Mouse (Mus musculus) forebrain, embryonic 13.5 days (tissue): Measurements from ENCODE around the gene Kcnj14. TPM values are rescaled to one million over a fixed set of nuclear protein-coding genes. Genes with fewer than 3 reads are reported as not detected.

Experiments used
- ATAC-seq: fragments of 200-750 bp; cut with Nextera tagmentation; 2 replicates; pipeline ENCODE4 v1.8.0; 2017
- H3K27ac ChIP-seq: fragments of 300-500 bp; sonication (generic); 2 replicates; pipeline ENCODE4 v1.5.1; 2015; ENCODE audit warnings: inconsistent platforms, mild to moderate bottlenecking, moderate library complexity
- H3K27me3 ChIP-seq: fragments of 300-500 bp; sonication (generic); 2 replicates; pipeline ENCODE4 v1.6.1; 2015; ENCODE audit warnings: mild to moderate bottlenecking, inconsistent platforms
- H3K36me3 ChIP-seq: fragments of 300-500 bp; sonication (generic); 2 replicates; pipeline ENCODE4 v1.6.1; 2015; ENCODE audit warnings: mild to moderate bottlenecking, inconsistent platforms; ENCODE audit not compliant: poor library complexity, severe bottlenecking
- H3K4me1 ChIP-seq: fragments of 300-500 bp; sonication (generic); 2 replicates; pipeline ENCODE4 v1.6.1; 2015; ENCODE audit warnings: inconsistent platforms
- H3K4me2 ChIP-seq: fragments of 300-500 bp; sonication (generic); 2 replicates; pipeline ENCODE4 v1.6.1; 2015; ENCODE audit warnings: inconsistent platforms, mild to moderate bottlenecking, moderate library complexity
- H3K4me3 ChIP-seq: fragments of 300-500 bp; sonication (generic); 2 replicates; pipeline ENCODE4 v1.5.1; 2015; ENCODE audit warnings: mild to moderate bottlenecking, inconsistent platforms
- H3K9ac ChIP-seq: fragments of 300-500 bp; sonication (generic); 2 replicates; pipeline ENCODE4 v1.6.1; 2015; ENCODE audit warnings: mild to moderate bottlenecking, inconsistent platforms
- H3K9me3 ChIP-seq: fragments of 300-500 bp; sonication (generic); replicated peaks from 2 replicates; pipeline ENCODE4 v1.6.1; 2016; ENCODE audit warnings: inconsistent platforms
- WGBS: fragments of 180-500 bp; shearing (Covaris S2); methylation state at CpG from one replicate; pipeline ENCODE4 v1.1.7; 2015; 5-methylcytosine and 5-hydroxymethylcytosine counted together
- polyA plus RNA-seq: library from polyadenylated mRNA; unstranded; fragments of >200 nt; fragmentation: Nextera tagmentation; extraction: Ambion mirVana; gene quantifications from 2 replicates; pipeline ENCODE4 v1.2.1, GENCODE M21; 2015

The Kcnj14 gene
- polyA plus RNA-seq, 1 experiment from 2014 or later: 0.49 TPM

DNA sequence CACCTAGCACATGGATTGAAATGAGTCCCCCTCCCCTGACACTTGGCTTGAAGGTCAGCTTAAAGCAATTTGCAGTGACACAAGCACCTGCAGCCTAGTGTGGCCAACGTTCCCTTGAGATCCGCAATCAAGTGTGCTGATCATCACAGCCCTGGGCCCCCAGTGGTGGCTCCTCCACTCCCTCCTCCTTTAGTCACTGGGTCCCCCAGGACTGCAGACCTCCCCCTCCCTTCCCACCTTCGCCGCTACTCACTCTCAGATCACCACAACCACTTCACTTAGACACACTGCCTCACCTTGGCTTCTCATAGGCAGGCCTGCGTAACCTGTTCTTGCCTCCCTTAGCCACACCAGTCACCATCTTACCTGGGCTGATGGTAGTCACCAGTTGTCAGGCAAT, 18.6 kb downstream of the Kcnj14 start:
- no peak overlapping the region for H3K4me2 ChIP-seq
- no peak for ATAC-seq
- 68% methylated on average over 5 of the region's 5 CpGs for WGBS
- no peaks in the 10 kb centered on the region for H3K9me3 ChIP-seq
- no peak overlapping the region for H3K27ac ChIP-seq
- peaks cover 87% of the 10 kb centered on the region for H3K36me3 ChIP-seq
- H3K4me3 ChIP-seq: no peak overlapping the region
- H3K4me1 ChIP-seq: peaks cover 5% of the 10 kb centered on the region; the same call in 1 of the 2 replicates
- no peak overlapping the region for H3K9ac ChIP-seq
- no peaks in the 10 kb centered on the region for H3K27me3 ChIP-seq

- peaks cover 80% of the 10 kb centered on the region for H3K36me3 ChIP-seq
These were observed 22.0 kb downstream of the Kcnj14 start for GRCm38 (mm10) chr7:45802551-45802950.

GRCm38 (mm10) chr7:45801348-45801747, 23.2 kb downstream of the Kcnj14 start:
- no peak overlapping the region for H3K27ac ChIP-seq

More at GRCm38 (mm10) chr7:45802551-45802950, 22.0 kb downstream of the Kcnj14 start:
- peaks cover 19% of the 10 kb centered on the region for H3K4me1 ChIP-seq
- ATAC-seq: no peak
- 95% methylated on average over 6 of the region's 6 CpGs for WGBS
- no peak overlapping the region for H3K4me3 ChIP-seq
- no peak overlapping the region for H3K9ac ChIP-seq
- H3K4me2 ChIP-seq: no peak overlapping the region
- H3K27me3 ChIP-seq: peaks cover 15% of the 10 kb centered on the region
- no peak overlapping the region for H3K27ac ChIP-seq
- H3K9me3 ChIP-seq: no peaks in the 10 kb centered on the region

DNA sequence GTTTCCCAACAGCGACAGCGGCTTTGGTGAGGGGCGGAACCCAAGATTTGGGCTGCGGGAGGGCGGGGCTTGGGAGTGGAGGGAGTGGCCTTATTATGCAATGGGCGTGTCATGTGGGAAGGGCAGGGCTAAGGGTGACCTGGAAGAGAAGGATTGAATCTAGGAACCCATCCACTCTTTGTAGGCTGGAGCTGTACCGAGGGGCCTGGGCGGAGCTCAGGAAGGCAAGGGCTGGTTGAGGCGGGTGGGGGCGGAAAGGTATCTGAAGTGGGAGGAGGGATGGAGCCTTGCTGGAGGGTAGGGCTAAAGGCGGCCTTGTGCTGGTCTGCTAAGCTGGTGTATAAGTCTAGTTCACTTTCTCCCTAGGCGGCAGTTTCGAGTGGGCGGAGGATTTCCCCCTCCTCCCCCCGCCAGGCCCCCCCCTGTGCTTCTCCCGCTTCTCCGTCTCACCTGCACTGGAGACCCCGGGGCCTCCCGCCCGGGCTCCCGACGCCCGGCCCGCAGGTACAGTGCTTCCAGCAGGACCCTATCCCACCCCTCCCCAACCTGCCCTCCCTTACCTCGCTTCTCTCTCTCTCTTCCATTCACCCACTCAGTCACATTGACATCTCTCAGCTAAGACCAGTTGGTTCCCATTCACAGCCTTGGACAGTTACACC, 23.9 kb downstream of the Kcnj14 start:
- H3K27ac ChIP-seq: no peak overlapping the region
- H3K4me1 ChIP-seq: peaks cover 27% of the 10 kb centered on the region
- H3K36me3 ChIP-seq: peaks cover 80% of the 10 kb centered on the region
- H3K4me2 ChIP-seq: no peak overlapping the region; the same call in 1 of the 2 replicates
- H3K9me3 ChIP-seq: no peaks in the 10 kb centered on the region
- ATAC-seq: no peak
- H3K27me3 ChIP-seq: peaks cover 33% of the 10 kb centered on the region
- H3K9ac ChIP-seq: no peak overlapping the region
- H3K4me3 ChIP-seq: no peak overlapping the region
- 27% methylated on average over 20 of the region's 25 CpGs for WGBS

More at GRCm38 (mm10) chr7:45801348-45801747, 23.2 kb downstream of the Kcnj14 start:
- Histone ChIP-seq H3K27me3 (peaks cover 26% of the 10 kb centered on the region), H3K9ac (no peak overlapping the region), H3K4me3 (no peak overlapping the region), H3K4me1 (peaks cover 27% of the 10 kb centered on the region), H3K36me3 (peaks cover 80% of the 10 kb centered on the region), H3K4me2 (no peak overlapping the region; the same call in 1 of the 2 replicates), H3K9me3 (no peaks in the 10 kb centered on the region)
- WGBS: 4% methylated on average over 12 of the region's 12 CpGs
- peak; percentile 55 for ATAC-seq

GRCm38 (mm10) chr7:45800001-45800400, 24.6 kb downstream of the Kcnj14 start:
- Histone ChIP-seq H3K4me3 (no peak overlapping the region), H3K4me1 (peaks cover 27% of the 10 kb centered on the region), H3K27ac (no peak overlapping the region), H3K4me2 (no peak overlapping the region), H3K36me3 (peaks cover 83% of the 10 kb centered on the region), H3K9ac (no peak overlapping the region), H3K27me3 (peaks cover 39% of the 10 kb centered on the region), H3K9me3 (no peaks in the 10 kb centered on the region)
- ATAC-seq: no peak
- 46% methylated on average over 7 of the region's 7 CpGs for WGBS

GRCm38 (mm10) chr7:45798931-45799330, 25.7 kb downstream of the Kcnj14 start:
- H3K4me1 ChIP-seq: peaks cover 27% of the 10 kb centered on the region
- H3K27ac ChIP-seq: no peak overlapping the region
- 51% methylated on average over 7 of the region's 7 CpGs for WGBS
- peaks cover 39% of the 10 kb centered on the region for H3K27me3 ChIP-seq
- no peak for ATAC-seq
- peaks cover 90% of the 10 kb centered on the region for H3K36me3 ChIP-seq
- peak overlapping the region; percentile 64; the same call in 1 of the 2 replicates for H3K9ac ChIP-seq
- no peak overlapping the region for H3K4me3 ChIP-seq
- H3K4me2 ChIP-seq: peak overlapping the region; percentile 65
- H3K9me3 ChIP-seq: no peaks in the 10 kb centered on the region

DNA sequence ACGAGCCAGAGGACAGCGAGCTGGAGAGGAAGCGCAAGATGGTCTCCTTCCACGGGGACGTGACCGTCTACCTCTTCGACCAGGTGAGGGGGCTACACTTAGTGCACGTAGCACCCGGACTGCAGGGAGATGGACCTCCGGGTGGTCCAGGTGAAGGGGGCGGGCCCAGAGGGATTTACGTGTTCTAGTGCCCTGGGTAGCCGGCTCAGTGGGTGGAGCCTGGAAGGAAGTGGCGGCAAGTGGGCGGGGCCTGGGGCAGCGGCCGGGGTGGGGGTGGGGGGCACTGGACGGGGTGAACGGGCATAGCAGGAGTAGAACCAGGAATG, 26.1 kb downstream of the Kcnj14 start:
- H3K27me3 ChIP-seq: peaks cover 39% of the 10 kb centered on the region
- WGBS: 1% methylated on average over 18 of the region's 19 CpGs
- H3K4me1 ChIP-seq: peaks cover 27% of the 10 kb centered on the region
- H3K4me2 ChIP-seq: peak overlapping the region; percentile 65
- no peaks in the 10 kb centered on the region for H3K9me3 ChIP-seq
- H3K36me3 ChIP-seq: peaks cover 90% of the 10 kb centered on the region
- peak overlapping the region; percentile 64 for H3K9ac ChIP-seq
- H3K27ac ChIP-seq: no peak overlapping the region
- no peak for ATAC-seq
- peak overlapping the region; percentile 35 for H3K4me3 ChIP-seq

- Histone ChIP-seq H3K9me3 (no peaks in the 10 kb centered on the region), H3K4me3 (peak overlapping the region; percentile 35), H3K4me2 (peak overlapping the region; percentile 65), H3K27me3 (peaks cover 39% of the 10 kb centered on the region), H3K4me1 (peaks cover 27% of the 10 kb centered on the region), H3K9ac (peak overlapping the region; percentile 64), H3K27ac (no peak overlapping the region), H3K36me3 (peaks cover 90% of the 10 kb centered on the region)
- ATAC-seq: no peak
- 3% methylated on average over 54 of the region's 60 CpGs for WGBS
These were observed 26.7 kb downstream of the Kcnj14 start for GRCm38 (mm10) chr7:45797661-45798510.

DNA sequence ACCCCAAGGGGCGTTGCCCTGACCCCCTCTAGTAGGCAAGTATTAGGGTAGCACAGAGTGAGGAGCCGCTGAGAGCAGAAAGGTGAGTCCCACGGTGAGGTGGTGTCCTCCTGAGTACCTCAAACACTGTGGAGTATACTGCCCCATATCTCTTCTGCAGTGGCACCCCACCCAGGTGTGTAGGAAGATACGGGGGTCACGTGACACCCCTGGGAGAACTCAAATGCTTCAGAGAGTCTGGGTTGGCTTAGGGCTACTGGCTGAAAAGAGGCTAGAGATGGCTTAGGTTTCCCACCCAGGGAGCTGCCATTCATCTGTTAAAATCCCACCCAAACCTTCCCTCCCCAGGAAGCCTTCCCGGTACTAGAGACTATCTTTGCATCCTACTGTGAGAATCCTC, 27.6 kb downstream of the Kcnj14 start:
- WGBS: 42% methylated on average over 6 of the region's 6 CpGs
- Histone ChIP-seq H3K27ac (no peak overlapping the region), H3K4me1 (peaks cover 27% of the 10 kb centered on the region), H3K4me2 (peak overlapping the region; percentile 65), H3K4me3 (no peak overlapping the region), H3K36me3 (peaks cover 90% of the 10 kb centered on the region), H3K9ac (peak overlapping the region; percentile 64), H3K9me3 (no peaks in the 10 kb centered on the region), H3K27me3 (peaks cover 39% of the 10 kb centered on the region)
- no peak for ATAC-seq

DNA sequence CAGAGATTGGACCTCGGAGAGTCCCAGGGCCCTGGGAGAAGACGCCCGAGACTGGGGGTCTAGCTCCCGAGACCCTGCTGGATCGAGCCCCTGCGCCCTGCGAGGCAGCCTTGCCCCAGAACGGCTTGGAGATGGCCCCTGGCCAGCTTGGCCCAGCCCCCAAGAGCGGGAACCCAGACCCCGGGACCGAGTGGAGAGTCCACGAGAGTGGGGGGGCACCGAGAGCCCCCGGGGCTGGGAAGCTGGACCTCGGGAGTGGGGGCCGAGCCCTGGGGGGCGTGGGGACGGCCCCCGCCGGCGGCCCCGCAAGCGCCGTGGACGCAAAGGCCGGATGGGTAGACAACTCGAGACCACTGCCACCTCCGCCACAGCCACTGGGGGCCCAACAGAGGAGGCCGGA, 29.6 kb downstream of the Kcnj14 start:
- no peak overlapping the region for H3K4me2 ChIP-seq
- peaks cover 20% of the 10 kb centered on the region for H3K4me1 ChIP-seq
- WGBS: 93% methylated on average over 29 of the region's 29 CpGs
- H3K9ac ChIP-seq: no peak overlapping the region
- H3K36me3 ChIP-seq: peaks cover 94% of the 10 kb centered on the region
- ATAC-seq: no peak
- no peaks in the 10 kb centered on the region for H3K9me3 ChIP-seq
- no peak overlapping the region for H3K27ac ChIP-seq
- H3K4me3 ChIP-seq: no peak overlapping the region
- H3K27me3 ChIP-seq: peaks cover 38% of the 10 kb centered on the region

DNA sequence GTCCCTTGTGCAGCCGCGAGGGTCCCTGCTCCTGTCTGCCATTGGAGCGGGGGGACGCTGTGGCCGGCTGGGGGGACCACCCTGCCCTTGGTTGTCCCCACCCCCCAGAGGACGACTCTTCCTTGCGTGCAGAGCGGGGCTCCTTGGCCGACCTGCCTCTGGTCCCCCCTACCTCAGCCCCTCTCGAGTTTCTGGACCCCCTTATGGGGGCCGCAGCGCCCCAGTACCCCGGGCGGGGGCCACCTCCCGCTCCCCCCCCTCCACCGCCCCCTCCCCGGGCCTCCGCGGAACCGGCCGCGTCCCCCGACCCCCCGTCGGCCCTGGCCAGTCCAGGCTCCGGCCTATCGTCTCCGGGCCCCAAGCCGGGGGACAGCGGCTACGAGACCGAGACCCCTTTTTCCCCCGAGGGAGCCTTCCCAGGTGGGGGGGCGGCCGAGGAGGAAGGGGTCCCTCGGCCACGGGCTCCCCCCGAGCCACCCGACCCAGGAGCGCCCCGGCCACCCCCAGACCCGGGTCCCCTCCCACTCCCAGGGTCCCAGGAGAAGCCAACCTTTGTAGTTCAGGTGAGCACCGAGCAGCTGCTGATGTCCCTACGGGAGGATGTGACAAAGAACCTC, 30.5 kb downstream of the Kcnj14 start:
- 83% methylated on average over 30 of the region's 44 CpGs for WGBS
- Histone ChIP-seq H3K4me2 (no peak overlapping the region), H3K9ac (no peak overlapping the region), H3K4me1 (peaks cover 20% of the 10 kb centered on the region), H3K4me3 (no peak overlapping the region), H3K36me3 (peaks cover 98% of the 10 kb centered on the region), H3K9me3 (no peaks in the 10 kb centered on the region), H3K27me3 (peaks cover 35% of the 10 kb centered on the region), H3K27ac (no peak overlapping the region)
- no peak for ATAC-seq

DNA sequence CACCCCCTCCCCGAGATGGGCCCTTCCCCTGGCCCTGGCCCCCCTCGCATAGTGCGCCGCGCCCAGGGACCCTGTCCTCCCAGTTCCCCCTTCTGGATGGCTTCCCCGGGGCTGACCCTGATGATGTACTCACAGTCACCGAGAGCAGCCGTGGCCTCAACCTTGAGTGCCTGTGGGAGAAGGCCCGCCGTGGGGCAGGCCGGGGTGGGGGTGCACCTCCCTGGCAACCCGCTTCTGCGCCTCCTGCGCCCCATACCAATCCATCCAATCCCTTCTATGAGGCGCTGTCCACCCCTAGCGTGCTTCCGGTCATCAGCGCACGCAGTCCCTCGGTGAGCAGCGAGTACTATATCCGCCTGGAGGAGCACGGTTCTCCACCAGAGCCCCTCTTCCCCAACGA, 31.3 kb downstream of the Kcnj14 start:
- Histone ChIP-seq H3K4me2 (no peak overlapping the region), H3K36me3 (peaks cover 100% of the 10 kb centered on the region), H3K9me3 (no peaks in the 10 kb centered on the region), H3K4me3 (no peak overlapping the region), H3K27ac (no peak overlapping the region), H3K4me1 (peaks cover 15% of the 10 kb centered on the region), H3K9ac (no peak overlapping the region), H3K27me3 (peaks cover 31% of the 10 kb centered on the region)
- WGBS: 91% methylated on average over 24 of the region's 24 CpGs
- no peak for ATAC-seq
